Mouse (Mus musculus) layer of hippocampus, adult 2 months (tissue): Measurements from ENCODE around the gene Mobp. TPM values are rescaled to one million over a fixed set of nuclear protein-coding genes. Genes with fewer than 3 reads are reported as not detected.
A peak's percentile ranks its signal among the peaks of the same experiment; 100 is the strongest.

Experiments used
- DNase-seq, 2 experiments: peaks; one replicate each; pipeline ENCODE4 v3.0.0; 2022; ENCODE audit warnings: low spot score in 2 of 2
- H3K27ac ChIP-seq: fragments of 200-600 bp; 2 replicates; pipeline ENCODE4 v1.8.1; 2022
- H3K4me3 ChIP-seq: fragments of 200-600 bp; 2 replicates; pipeline ENCODE4 v1.8.1; 2022; ENCODE audit warnings: mild to moderate bottlenecking
- CTCF ChIP-seq: fragments of 200-600 bp; conservative IDR thresholded peaks from 2 replicates; pipeline ENCODE4 v1.8.1; 2022; ENCODE audit warnings: antibody characterized with exemption, mild to moderate bottlenecking, moderate library complexity
- total RNA-seq, 2 experiments: library from RNA; stranded (reverse); gene quantifications; 2 replicates each; pipeline ENCODE4 v1.2.3; 2021

The Mobp gene
- total RNA-seq, 2 experiments from 2014 or later: 305 to 312 TPM

- no peak for TF ChIP-seq CTCF
- no peak for DNase-seq
- H3K27ac ChIP-seq: no peak overlapping the region
- no peak overlapping the region for H3K4me3 ChIP-seq
Measured at GRCm38 (mm10) chr9:120118212-120118611, 31.3 kb upstream of the Mobp start.

GRCm38 (mm10) chr9:120120503-120120902, 29.0 kb upstream of the Mobp start:
- DNase-seq: no peak
- Histone ChIP-seq H3K4me3 (no peak overlapping the region), H3K27ac (no peak overlapping the region)
- no peak for TF ChIP-seq CTCF

- TF ChIP-seq CTCF: no peak
- no peak for DNase-seq
- Histone ChIP-seq H3K27ac (peak overlapping the region; percentile 88), H3K4me3 (peak overlapping the region; percentile 95)
Measured at GRCm38 (mm10) chr9:120126868-120127267, 22.6 kb upstream of the Mobp start.

GRCm38 (mm10) chr9:120127538-120128251, 21.8 kb upstream of the Mobp start, which contains the start of gene Rpsa:
Gene Rpsa, plus strand, starts transcription at chr9:120127689.
- H3K4me3 ChIP-seq: peak within 1 kb of the TSS; percentile 95
- DNase-seq: peak; percentile 95 to 98
- H3K27ac ChIP-seq: peak within 1 kb of the TSS; percentile 91
- TF ChIP-seq CTCF: no peak

DNA sequence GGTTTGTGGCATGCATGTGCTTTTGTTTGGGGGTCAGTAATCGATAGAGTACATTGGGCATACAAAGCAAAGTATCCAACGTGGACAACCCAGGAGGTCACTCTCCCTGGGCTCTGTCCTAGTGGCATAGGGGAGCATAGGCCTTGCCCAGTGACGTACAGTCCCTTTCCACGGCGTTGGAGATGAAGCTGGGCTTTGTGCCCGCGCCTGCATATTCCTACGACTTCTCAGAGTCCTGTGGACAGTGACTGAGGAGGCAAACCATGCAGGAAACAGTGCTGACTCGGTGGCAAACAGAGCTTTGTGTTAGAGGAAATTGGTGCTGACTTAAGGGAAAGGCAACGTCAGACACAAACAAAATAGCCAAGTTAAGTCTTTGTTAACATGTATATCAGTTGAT, 20.2 kb upstream of the Mobp start:
- no peak for DNase-seq
- Histone ChIP-seq H3K27ac (no peak overlapping the region), H3K4me3 (peak overlapping the region; percentile 95; the same call in 1 of the 2 replicates)
- no peak for TF ChIP-seq CTCF

DNA sequence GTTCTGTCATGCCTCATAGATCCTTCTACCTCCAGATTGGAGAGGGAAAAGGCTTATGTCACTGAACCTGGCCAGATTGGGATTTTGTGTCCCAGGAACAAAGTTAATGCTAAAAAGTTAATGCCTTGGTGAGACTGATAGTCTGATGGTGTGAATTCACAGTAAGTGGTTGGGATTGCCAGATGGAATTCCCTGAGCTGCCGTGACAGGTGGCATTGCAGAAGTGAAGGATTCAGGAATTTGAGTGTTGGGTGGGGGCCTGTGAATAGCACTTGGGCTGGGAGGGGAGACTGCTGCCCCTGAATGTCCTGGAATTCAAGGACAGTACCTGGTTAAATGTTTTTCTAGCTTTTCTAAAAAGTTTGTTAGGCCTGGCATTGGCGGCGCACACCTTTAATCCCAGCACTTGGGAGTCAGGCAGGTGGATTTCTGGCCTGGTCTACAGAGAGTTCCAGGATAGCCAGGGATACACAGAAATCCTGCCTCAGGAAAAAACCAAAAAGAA, 17.7 kb upstream of the Mobp start:
- no peak for DNase-seq
- H3K4me3 ChIP-seq: no peak overlapping the region
- TF ChIP-seq CTCF: no peak
- no peak overlapping the region for H3K27ac ChIP-seq

- Histone ChIP-seq H3K27ac (no peak overlapping the region), H3K4me3 (no peak overlapping the region)
- no peak for TF ChIP-seq CTCF
- no peak for DNase-seq
Measured at GRCm38 (mm10) chr9:120132980-120133754, 16.3 kb upstream of the Mobp start.

- no peak overlapping the region for H3K27ac ChIP-seq
- no peak for TF ChIP-seq CTCF
- no peak overlapping the region for H3K4me3 ChIP-seq
Measured at GRCm38 (mm10) chr9:120133755-120134475, 15.6 kb upstream of the Mobp start.

GRCm38 (mm10) chr9:120134529-120135160, 14.9 kb upstream of the Mobp start:
- H3K27ac ChIP-seq: no peak overlapping the region
- DNase-seq: no peak
- no peak for TF ChIP-seq CTCF
- H3K4me3 ChIP-seq: no peak overlapping the region

More at GRCm38 (mm10) chr9:120133755-120134475, 15.6 kb upstream of the Mobp start:
- no peak for DNase-seq

DNA sequence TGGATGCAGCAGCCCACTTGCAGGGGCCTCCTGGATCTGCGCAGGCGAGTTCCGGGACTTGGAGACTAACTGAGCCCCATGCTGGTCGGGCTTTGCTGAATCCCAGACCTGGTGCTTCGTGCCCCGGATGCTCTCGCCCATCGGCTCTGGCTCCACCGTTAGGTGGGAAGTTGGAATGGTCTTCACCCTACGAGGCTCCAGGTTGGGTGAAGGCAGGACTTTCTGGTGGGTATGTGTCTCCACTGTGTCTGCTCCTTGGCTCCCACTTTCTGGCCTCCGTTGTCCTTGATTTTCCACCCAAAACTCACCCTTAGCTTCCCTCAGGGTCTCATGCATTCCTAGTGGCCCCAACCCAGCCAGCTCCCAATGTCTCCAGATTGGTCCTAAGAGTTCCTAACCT, 14.1 kb upstream of the Mobp start:
- no peak for TF ChIP-seq CTCF
- Histone ChIP-seq H3K27ac (no peak overlapping the region), H3K4me3 (no peak overlapping the region)
- DNase-seq: no peak

DNA sequence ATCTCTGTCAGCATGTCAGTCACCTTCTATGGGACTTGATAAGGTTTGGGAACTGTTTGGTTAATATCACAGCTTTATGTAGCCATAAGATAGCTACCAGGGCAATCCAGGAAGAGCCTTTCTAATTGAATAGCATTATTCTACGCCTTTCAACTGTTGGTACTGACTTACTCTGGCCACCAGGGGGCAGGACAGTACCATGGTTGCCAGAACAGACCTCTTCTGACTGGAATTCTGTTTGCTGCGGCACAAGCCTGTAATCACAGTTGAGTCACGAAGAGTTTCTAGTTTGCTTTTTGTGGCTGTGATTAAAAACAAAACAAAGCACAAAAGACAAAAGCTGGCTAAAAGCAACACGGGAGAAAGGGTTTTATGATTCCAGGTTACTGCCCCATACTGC, 8.9 kb upstream of the Mobp start:
- Histone ChIP-seq H3K4me3 (no peak overlapping the region), H3K27ac (no peak overlapping the region)
- peak; percentile 96 for TF ChIP-seq CTCF
- DNase-seq: peak; percentile 82 to 92

DNA sequence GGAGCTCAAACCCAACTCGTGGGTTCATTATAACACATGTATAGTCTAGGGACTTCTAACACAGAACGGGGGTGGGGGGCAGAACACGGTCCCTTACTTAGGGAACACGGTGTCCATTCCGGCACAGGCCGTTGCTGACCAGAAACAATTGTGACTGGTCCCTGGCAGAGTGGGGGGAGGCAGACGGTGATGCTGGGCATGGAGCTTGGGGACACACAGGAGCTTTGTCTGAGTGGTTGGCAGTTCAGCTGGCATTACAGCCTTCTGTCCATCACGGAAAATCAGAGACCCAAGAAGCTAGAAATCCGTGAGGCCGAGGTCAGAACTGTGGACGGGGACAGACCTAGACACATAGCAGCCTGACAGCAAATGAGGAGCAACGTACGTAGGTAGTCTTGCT, 5.0 kb upstream of the Mobp start:
- no peak for DNase-seq
- H3K27ac ChIP-seq: peak overlapping the region; percentile 67; the same call in 1 of the 2 replicates
- H3K4me3 ChIP-seq: no peak overlapping the region
- no peak for TF ChIP-seq CTCF

DNA sequence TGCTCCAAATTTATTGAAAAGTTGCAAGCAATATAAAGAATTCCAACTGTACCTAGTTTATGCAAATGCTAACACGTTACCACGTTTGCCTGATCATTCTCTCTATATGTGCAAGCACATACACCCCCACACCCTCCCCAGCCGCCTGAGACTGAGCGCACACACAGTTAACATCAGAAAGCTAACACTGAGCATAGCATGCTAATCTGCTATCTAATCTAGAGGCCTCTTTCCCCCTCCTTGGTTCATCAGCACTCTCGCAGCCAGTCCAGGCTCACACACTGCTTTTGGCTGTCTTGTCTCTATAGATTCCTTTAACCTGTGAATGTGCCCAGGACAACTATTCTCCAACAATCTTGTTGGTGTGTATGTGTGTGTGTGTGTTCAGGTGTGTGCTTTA, 1.6 kb downstream of the Mobp start:
- no peak for DNase-seq
- Histone ChIP-seq H3K27ac (peak overlapping the region; percentile 70), H3K4me3 (peak overlapping the region; percentile 29; the same call in 1 of the 2 replicates)
- TF ChIP-seq CTCF: no peak
